Mouse (Mus musculus): Measurements from ENCODE around the gene Smpd2.

DNA sequence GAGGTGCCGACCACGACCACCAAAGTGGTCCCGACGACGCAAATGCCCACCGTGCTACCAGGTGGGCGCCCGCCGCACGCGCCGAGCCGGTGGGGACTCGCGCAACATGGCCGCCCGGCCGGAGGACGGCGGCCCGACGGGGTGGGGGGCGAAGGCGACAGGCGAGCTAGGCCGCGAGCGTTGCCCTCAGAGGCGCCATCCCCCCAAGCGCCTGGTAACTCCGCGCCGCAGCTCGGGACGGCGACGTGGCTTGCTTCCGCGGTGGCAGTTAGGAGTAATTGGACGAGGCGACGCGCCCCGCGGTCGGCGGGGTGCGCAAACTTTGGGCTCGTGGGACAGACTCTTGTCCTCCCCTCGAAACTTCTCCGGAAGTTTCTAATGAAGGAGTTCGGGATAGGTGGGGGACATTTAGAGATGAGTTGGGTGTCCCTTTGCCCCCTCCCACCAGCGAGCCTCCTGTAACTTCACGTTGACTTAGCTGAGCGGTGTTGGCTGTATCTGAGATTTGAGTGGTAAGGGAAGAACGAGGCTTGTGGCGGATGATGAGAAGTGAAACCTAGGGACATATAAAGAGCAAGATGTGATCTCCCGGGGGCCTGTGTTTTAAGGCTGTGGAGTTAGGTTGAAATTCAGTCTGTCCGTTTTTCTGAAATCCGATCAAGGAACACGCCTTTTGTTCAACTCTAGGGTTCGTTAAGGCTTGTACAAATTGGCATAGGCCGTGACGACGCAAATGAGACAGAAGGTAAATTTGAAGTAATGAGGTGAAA is 29.7 kb upstream of the Smpd2 start:
- TF ChIP-seq CTCF (IDR thresholded peaks at IDR 0.05; ENCODE audit: low read depth, low read length) (no peak), POLR2A (IDR thresholded peaks at IDR 0.05; ENCODE audit: borderline replicate concordance, low read depth, low read length) (no peak)

Measured in bone marrow macrophage, adult 2 months (primary cell).